Mouse (Mus musculus): ENCODE results near the gene Atf2.

DNA sequence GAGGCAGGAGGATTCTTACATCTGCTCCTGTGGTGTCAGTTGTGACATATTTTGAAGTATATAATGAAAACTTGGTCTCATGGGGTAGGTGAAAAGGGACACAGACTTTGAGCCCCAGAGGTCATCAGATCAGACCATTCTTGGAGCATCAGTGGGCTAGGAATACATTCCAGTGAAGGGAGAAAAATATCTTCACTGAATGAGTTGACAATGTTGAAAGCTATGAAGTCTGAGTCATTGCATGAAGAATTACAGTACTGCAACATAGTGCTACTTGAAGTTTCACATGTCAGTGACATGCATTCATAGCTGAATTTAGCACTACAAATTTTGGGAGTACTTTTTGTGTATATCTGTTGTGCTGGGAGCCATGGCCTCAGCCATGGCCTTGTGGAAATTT, 8.7 kb upstream of the Atf2 start:
- TF ChIP-seq CTCF (IDR thresholded peaks at IDR 0.05; ENCODE audit: borderline replicate concordance, insufficient read depth, low read depth, low read length) = no peak
- no peak for TF ChIP-seq POLR2A (IDR thresholded peaks at IDR 0.05; ENCODE audit: borderline replicate concordance, insufficient read depth, low read length)
